Mouse (Mus musculus): ENCODE results near the gene Gna12.

DNA sequence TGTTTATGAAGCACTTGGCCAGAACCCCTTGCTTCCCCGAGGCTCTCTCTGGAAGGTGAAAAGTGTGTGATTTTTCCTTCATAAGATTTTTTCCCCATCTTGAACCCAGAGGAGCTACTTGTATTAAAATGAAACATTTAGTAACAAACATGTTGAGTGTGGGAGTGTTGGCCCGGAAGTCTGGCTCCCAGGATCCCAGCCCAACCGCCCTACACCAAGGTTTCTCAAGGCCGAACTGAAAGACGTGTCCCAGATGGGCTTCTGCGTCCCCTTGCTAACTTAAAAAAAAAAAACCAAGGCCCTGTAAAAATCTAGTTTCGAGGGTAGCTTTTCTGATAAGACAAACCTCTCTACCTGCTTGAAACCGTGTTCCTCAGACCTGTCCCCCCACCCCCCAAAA lies 2.3 kb downstream of the Gna12 start:
- TF ChIP-seq CTCF (IDR thresholded peaks at IDR 0.05; ENCODE audit: control insufficient read depth, insufficient read depth, insufficient replicate concordance, low read depth, low read length), result no peak
- TF ChIP-seq POLR2A (IDR thresholded peaks at IDR 0.05; ENCODE audit: control insufficient read depth, low read depth, low read length), result no peak

Data from testis, adult 2 months (tissue).